Mouse (Mus musculus): ENCODE measurements at regions not wholly inside any gene's neighbourhood (a gene's known extent, or its start where the extent isn't known, plus 50 kb on each side); places are given as distances from the start of the nearest gene placed in this dataset.
A peak's percentile ranks its signal among the peaks of the same experiment; 100 is the strongest.

- Histone ChIP-seq H3K9me3 (ENCODE audit: control insufficient read depth, low read length) (no peaks in the 10 kb centered on the region), H3K9ac (ENCODE audit: low read depth, low read length) (no peak overlapping the region), H3K4me2 (replicated peaks; ENCODE audit: low read depth, low read length) (no peak overlapping the region), H3K27ac (ENCODE audit: low read depth, low read length) (peak overlapping the region; percentile 68; the same call in 1 of the 2 replicates), H3K36me3 (ENCODE audit: control insufficient read depth, insufficient read depth, low read length) (no peaks in the 10 kb centered on the region), H3K27me3 (ENCODE audit: control insufficient read depth, insufficient read depth, low read length) (no peaks in the 10 kb centered on the region), H3K4me3 (ENCODE audit: low read length) (no peak overlapping the region), H3K4me1 (ENCODE audit: control insufficient read depth, insufficient read depth, low read length) (peaks cover 4% of the 10 kb centered on the region; the same call in 1 of the 2 replicates)
- WGBS = 1% methylated on average over 2 of the region's 2 CpGs
- ATAC-seq (ENCODE audit: low FRiP score, low TSS enrichment) = peak; percentile 89
Measured at GRCm38 (mm10) chr8:33138874-33139273, 289.6 kb upstream of the 5930422O12Rik start.

- Histone ChIP-seq H3K9ac (ENCODE audit: low read depth, low read length) (no peak overlapping the region), H3K9me3 (ENCODE audit: control insufficient read depth, low read length) (no peaks in the 10 kb centered on the region), H3K27me3 (ENCODE audit: control insufficient read depth, insufficient read depth, low read length) (no peaks in the 10 kb centered on the region), H3K36me3 (ENCODE audit: control insufficient read depth, insufficient read depth, low read length) (no peaks in the 10 kb centered on the region), H3K27ac (ENCODE audit: low read depth, low read length) (no peak overlapping the region), H3K4me2 (replicated peaks; ENCODE audit: low read depth, low read length) (no peak overlapping the region), H3K4me1 (ENCODE audit: control insufficient read depth, insufficient read depth, low read length) (peaks cover 4% of the 10 kb centered on the region; the same call in 1 of the 2 replicates), H3K4me3 (ENCODE audit: low read length) (no peak overlapping the region)
- 34% methylated on average over 2 of the region's 2 CpGs for WGBS
- peak; percentile 88 for ATAC-seq (ENCODE audit: low FRiP score, low TSS enrichment)
Measured at GRCm38 (mm10) chr8:33139850-33140249, 288.7 kb upstream of the 5930422O12Rik start.

GRCm38 (mm10) chr8:33177642-33178041 is 250.9 kb upstream of the 5930422O12Rik start:
- WGBS = 89% methylated on average over 6 of the region's 6 CpGs
- no peak overlapping the region for H3K9ac ChIP-seq (ENCODE audit: low read depth, low read length)
- no peaks in the 10 kb centered on the region for H3K36me3 ChIP-seq (ENCODE audit: control insufficient read depth, insufficient read depth, low read length)
- ATAC-seq (ENCODE audit: low FRiP score, low TSS enrichment) = no peak
- no peaks in the 10 kb centered on the region for H3K27me3 ChIP-seq (ENCODE audit: control insufficient read depth, insufficient read depth, low read length)
- no peak overlapping the region for H3K4me2 ChIP-seq (replicated peaks; ENCODE audit: low read depth, low read length)
- no peak overlapping the region for H3K4me3 ChIP-seq (ENCODE audit: low read length)
- no peaks in the 10 kb centered on the region for H3K4me1 ChIP-seq (ENCODE audit: control insufficient read depth, insufficient read depth, low read length)
- no peak overlapping the region for H3K27ac ChIP-seq (ENCODE audit: low read depth, low read length)
- H3K9me3 ChIP-seq (ENCODE audit: control insufficient read depth, low read length) = peaks cover 3% of the 10 kb centered on the region; the same call in 1 of the 2 replicates

GRCm38 (mm10) chr8:33183029-33183428 is 245.5 kb upstream of the 5930422O12Rik start:
- Histone ChIP-seq H3K36me3 (ENCODE audit: control insufficient read depth, insufficient read depth, low read length) (no peaks in the 10 kb centered on the region), H3K27ac (ENCODE audit: low read depth, low read length) (no peak overlapping the region), H3K4me3 (ENCODE audit: low read length) (no peak overlapping the region), H3K4me1 (ENCODE audit: control insufficient read depth, insufficient read depth, low read length) (no peaks in the 10 kb centered on the region), H3K9ac (ENCODE audit: low read depth, low read length) (no peak overlapping the region), H3K9me3 (ENCODE audit: control insufficient read depth, low read length) (peaks cover 3% of the 10 kb centered on the region; the same call in 1 of the 2 replicates), H3K27me3 (ENCODE audit: control insufficient read depth, insufficient read depth, low read length) (no peaks in the 10 kb centered on the region), H3K4me2 (replicated peaks; ENCODE audit: low read depth, low read length) (no peak overlapping the region)
- 87% methylated on average over 9 of the region's 9 CpGs for WGBS
- no peak for ATAC-seq (ENCODE audit: low FRiP score, low TSS enrichment)
